Mouse (Mus musculus) layer of hippocampus, adult 18-20 months (tissue): ENCODE data around the gene Hmgb2. TPM values are rescaled to one million over a fixed set of nuclear protein-coding genes. Genes with fewer than 3 reads are reported as not detected.
A peak's percentile ranks its signal among the peaks of the same experiment; 100 is the strongest.

ENCODE experiments used
- DNase-seq, 2 experiments: peaks; one replicate each; pipeline ENCODE4 v3.0.0; 2022; ENCODE audit warnings: low spot score in 2 of 2
- total RNA-seq, 2 experiments: library from RNA; stranded (reverse); gene quantifications; 2 replicates each; pipeline ENCODE4 v1.2.3; 2021

Hmgb2 gene
- total RNA-seq, 2 experiments from 2014 or later = 4.9 to 7.4 TPM

DNA sequence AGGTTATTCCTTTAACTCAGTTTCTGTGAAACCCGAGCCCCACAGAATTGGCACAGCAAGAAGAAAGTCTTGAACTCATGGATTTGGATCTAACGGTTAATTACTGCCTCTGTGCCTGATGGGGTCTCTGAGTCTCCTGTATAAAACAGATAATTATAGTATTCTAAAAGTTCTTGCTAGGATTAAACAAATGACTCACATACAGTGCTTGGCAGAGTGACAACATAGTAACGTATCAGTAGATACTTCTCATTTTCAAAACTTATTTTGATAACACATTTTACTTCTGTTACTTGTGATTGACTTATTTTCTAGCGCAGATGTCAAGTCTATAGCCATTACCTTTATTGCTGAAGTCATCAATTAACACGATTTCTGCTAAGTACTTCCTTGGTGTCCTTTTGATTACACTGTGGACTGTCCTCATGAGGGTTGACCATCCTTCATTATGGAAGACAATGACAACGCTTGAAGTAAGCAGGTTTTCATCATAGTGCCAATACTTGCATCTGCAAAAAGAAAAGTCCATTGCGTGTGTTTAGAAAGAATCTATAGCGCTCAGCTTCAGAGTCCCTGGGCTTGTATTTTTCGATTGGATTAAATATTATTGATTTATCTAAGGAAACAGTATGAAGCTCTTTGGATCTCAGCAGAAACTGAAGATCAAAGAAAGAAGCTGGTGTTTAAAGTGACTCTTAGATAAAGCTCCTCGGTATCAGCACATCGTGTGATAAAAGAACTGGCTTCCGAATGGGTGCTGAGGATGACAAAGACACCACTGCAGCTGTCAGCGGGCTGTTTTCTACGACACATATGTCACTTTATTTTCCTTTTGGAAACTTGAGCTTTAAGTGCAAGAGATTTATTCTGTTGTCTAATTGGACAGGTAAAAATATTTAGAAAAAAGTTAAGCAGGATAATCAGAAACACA is 40.7 kb downstream of the Hmgb2 start:
- no peak for DNase-seq

DNA sequence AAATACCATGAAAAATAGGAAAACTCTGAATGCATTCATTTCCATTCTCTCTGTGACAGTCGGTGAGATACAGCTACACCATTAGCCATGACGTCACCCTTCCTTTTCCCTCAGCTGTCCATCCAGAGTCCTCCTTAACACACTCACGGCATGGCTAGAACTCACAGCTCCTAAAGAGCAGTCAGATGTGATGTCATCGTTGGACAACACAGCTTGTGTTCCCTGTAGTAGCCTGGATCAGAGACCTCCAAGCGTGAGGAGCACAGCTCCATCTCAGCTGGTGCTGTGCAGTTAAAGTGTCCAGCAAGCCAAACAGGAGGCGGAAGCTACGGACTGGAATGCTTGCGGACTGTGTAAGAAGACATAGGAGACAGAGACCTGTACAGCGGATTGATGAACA is 49.2 kb downstream of the Hmgb2 start:
- no peak for DNase-seq

DNA sequence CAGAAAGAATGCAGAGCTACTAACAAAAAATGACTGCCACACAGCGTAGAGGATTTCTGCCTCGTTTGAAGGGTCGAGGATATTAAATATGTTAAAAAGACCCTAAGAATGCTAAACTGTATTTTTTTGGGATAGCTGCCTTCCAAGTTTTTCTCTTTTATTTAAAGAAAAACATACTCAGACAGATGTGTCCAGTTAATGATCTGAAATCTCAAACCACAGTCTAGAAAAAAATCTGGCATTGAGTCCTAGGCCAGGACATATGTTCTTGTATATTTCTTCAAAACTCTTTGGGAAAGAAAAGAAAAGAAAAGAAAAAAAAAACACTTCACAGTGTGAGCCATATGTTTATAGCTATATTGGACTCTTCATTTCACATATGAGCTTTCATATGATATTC is 51.0 kb downstream of the Hmgb2 start:
- no peak for DNase-seq

DNA sequence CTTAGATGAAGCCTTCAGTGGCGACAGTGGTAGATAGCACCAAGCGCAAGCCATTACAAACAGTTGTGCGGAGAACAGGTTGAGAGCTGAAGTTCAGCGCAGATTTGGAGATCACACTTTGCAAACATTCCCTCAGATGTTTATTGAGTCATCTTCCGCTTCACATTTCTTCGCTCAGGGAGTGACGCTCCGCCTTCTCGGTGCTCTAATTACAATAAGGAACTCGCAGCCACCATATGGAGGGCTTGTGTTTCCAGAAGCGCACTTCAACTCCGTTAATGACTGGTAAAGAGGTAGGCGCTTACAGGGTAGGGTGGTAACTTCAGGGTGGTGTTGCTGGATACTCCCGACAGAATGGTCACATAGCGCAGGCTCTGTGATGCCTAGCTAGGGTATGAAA is 52.0 kb downstream of the Hmgb2 start:
- peak; percentile 17 to 53 for DNase-seq

DNA sequence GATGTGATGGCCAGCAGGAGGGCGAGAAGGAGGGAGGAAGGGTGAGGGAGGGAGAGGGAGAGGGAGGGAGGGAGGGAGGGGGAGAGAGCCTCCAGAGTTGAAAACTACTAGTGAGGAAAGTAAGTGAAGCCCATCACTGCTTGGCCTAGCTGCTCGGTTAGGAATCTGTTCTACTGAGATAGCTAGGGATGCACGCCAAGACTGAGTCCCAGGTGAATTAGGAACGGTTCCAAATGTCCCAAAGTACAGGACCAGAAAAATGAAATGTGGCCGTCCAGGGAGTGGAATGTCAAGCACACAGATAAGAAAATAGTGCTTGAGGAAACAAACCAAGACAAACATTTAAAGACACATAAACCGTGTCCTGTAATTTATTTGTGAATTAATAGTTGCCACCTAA is 53.3 kb downstream of the Hmgb2 start:
- DNase-seq = no peak

Other genes with a start within 250 kb of the Hmgb2 start
- not detected for gene Hand2, start 190.9 kb upstream of the Hmgb2 start, total RNA-seq
- 10 to 100 TPM; 60.7 to 68.0 TPM for gene Scrg1, start 56.0 kb upstream of the Hmgb2 start, total RNA-seq
- gene Sap30, start 24.0 kb upstream of the Hmgb2 start, total RNA-seq = 10 to 100 TPM; 12.6 to 17.6 TPM
- gene Galnt7, start 141.1 kb downstream of the Hmgb2 start, total RNA-seq = 10 to 100 TPM; 11.0 to 13.3 TPM